In the genomic region with DNA sequence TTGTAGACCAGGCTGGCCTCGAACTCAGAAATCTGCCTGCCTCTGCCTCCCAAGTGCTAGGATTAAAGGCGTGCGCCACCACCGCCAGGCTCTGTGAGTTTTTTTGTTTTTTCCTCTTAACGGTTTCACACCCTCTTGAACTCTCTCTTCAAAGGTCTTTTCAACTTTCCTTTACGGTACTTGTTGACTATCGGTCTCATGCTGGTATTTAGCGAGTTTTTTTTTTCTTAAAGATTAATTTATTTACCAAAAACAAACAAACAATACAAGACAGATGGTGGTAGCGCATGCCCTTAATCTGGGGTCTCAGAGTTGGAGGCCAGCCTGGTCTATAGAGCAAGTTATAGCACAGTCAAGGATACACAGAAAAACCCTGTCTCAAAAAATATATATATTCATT, we compare ENCODE assay signal across 17 mouse cellular contexts. TPM values are rescaled to one million over a fixed set of nuclear protein-coding genes. Genes with fewer than 3 reads are reported as not detected.
DNase-seq lines count a peak whose midpoint lies in the region; ATAC-seq and TF ChIP-seq lines count a peak whose summit lies in the region.
"Had no signal": no experiment of that assay in that cellular context is flagged by ENCODE, and none has a peak within 500 bp of the region (broad histone marks: within the 10 kb centered on the region; RNA-seq: fewer than 3 reads in every experiment).

No protein-coding gene starts in this region.

- no peak overlapping the region for H3K4me3 ChIP-seq in hindbrain, postnatal 0 days (ENCODE audit: low read length)
- no peak overlapping the region for H3K4me3 ChIP-seq in hindbrain, embryonic 12.5 days
- H3K4me3 ChIP-seq in CH12.LX (replicated peaks in 1 of 3; ENCODE audit: low read depth in 2 of 3, low read length in 2 of 3, poor library complexity in 1 of 3), result no peak overlapping the region
- no peak overlapping the region for H3K4me3 ChIP-seq in kidney, embryonic 16.5 days (ENCODE audit: low read length)
- H3K4me3 ChIP-seq: forebrain, embryonic 12.5 days; hindbrain, embryonic 10.5 days; midbrain, embryonic 12.5 days had no signal

- no peak for TF ChIP-seq EP300 in CH12.LX (IDR thresholded peaks at IDR 0.05; ENCODE audit: low read length)

- no peaks in the 10 kb centered on the region for H3K9me3 ChIP-seq in hindbrain, postnatal 0 days (ENCODE audit: low read length)
- no peaks in the 10 kb centered on the region for H3K9me3 ChIP-seq in hindbrain, embryonic 12.5 days (replicated peaks)
- no peaks in the 10 kb centered on the region for H3K9me3 ChIP-seq in CH12.LX (replicated peaks; ENCODE audit: low read length)
- no peaks in the 10 kb centered on the region for H3K9me3 ChIP-seq in kidney, embryonic 16.5 days (ENCODE audit: low read length)
- H3K9me3 ChIP-seq: forebrain, embryonic 12.5 days; midbrain, embryonic 12.5 days had no signal

- no peak for TF ChIP-seq CTCF in hindbrain, postnatal 0 days (IDR thresholded peaks at IDR 0.05; ENCODE audit: low read depth)
- TF ChIP-seq CTCF in CH12.LX (conservative IDR thresholded peaks at IDR 0.05 in 1 of 2, IDR thresholded peaks at IDR 0.05 in 1 of 2; ENCODE audit: low read depth in 2 of 2, low read length in 2 of 2), result no peak

- no peak overlapping the region for H3K9ac ChIP-seq in hindbrain, postnatal 0 days (replicated peaks; ENCODE audit: low read length)
- no peak overlapping the region for H3K9ac ChIP-seq in hindbrain, embryonic 12.5 days
- no peak overlapping the region for H3K9ac ChIP-seq in CH12.LX (ENCODE audit: insufficient read depth, low read depth)
- H3K9ac ChIP-seq in kidney, embryonic 16.5 days (replicated peaks; ENCODE audit: low read length), result no peak overlapping the region
- H3K9ac ChIP-seq: forebrain, embryonic 12.5 days; liver, embryonic 14.5 days; midbrain, embryonic 12.5 days had no signal

- H3K4me2 ChIP-seq in hindbrain, postnatal 0 days (ENCODE audit: low read depth, low read length), result no peak overlapping the region
- no peak overlapping the region for H3K4me2 ChIP-seq in hindbrain, embryonic 12.5 days (replicated peaks)
- H3K4me2 ChIP-seq in CH12.LX (ENCODE audit: insufficient read depth, low read depth, poor library complexity, severe bottlenecking), result no peak overlapping the region
- H3K4me2 ChIP-seq in kidney, embryonic 16.5 days (replicated peaks; ENCODE audit: low read depth, low read length), result no peak overlapping the region
- H3K4me2 ChIP-seq: forebrain, embryonic 12.5 days; midbrain, embryonic 12.5 days had no signal

- dilution Hi-C loops in CH12.LX (cut with MboI; ENCODE audit: extremely low pct_ligation_motif_present, extremely low pct_unique_long_range_greater_than_20kb, low sequenced_read_pairs), result no loop called here

- no peak for TF ChIP-seq RAD21 in CH12.LX (IDR thresholded peaks at IDR 0.05; ENCODE audit: low read depth, low read length)

- no peaks in the 10 kb centered on the region for H3K27me3 ChIP-seq in hindbrain, postnatal 0 days (ENCODE audit: insufficient read depth, low read length)
- H3K27me3 ChIP-seq in hindbrain, embryonic 12.5 days, result no peaks in the 10 kb centered on the region
- peaks cover 10% of the 10 kb centered on the region for H3K27me3 ChIP-seq in CH12.LX (replicated peaks)
- no peaks in the 10 kb centered on the region for H3K27me3 ChIP-seq in kidney, embryonic 16.5 days (ENCODE audit: insufficient read depth, low read length)
- H3K27me3 ChIP-seq: forebrain, embryonic 12.5 days; midbrain, embryonic 12.5 days had no signal

- ATAC-seq in hindbrain, postnatal 0 days, result no peak
- no peak for ATAC-seq in hindbrain, embryonic 12.5 days (ENCODE audit: low FRiP score)
- no peak for ATAC-seq in kidney, embryonic 16.5 days (ENCODE audit: low FRiP score, low TSS enrichment)

- H3K27ac ChIP-seq in hindbrain, postnatal 0 days, result no peak overlapping the region
- no peak overlapping the region for H3K27ac ChIP-seq in hindbrain, embryonic 12.5 days
- H3K27ac ChIP-seq in CH12.LX (ENCODE audit: insufficient read depth, low read depth), result no peak overlapping the region
- H3K27ac ChIP-seq in kidney, embryonic 16.5 days (ENCODE audit: low read length), result no peak overlapping the region
- H3K27ac ChIP-seq: forebrain, embryonic 12.5 days; hindbrain, embryonic 10.5 days; liver, embryonic 14.5 days; midbrain, embryonic 12.5 days had no signal

- WGBS in hindbrain, postnatal 0 days, result 95% methylated on average over 9 of the region's 9 CpGs
- WGBS in hindbrain, embryonic 12.5 days, result 95% methylated on average over 9 of the region's 9 CpGs
- WGBS in kidney, embryonic 16.5 days, result 95% methylated on average over 9 of the region's 9 CpGs

- peak; percentile 28 for DNase-seq in hindbrain, postnatal 0 days (ENCODE audit: low spot score)
- DNase-seq in 416B (ENCODE audit: low read depth), result peak; percentile 59
- DNase-seq in CH12.LX (ENCODE audit: extremely low read depth), result peak; percentile 51
- DNase-seq in induced T-regulatory cell, adult 2 months (ENCODE audit: low read depth), result peak; percentile 58
- DNase-seq in kidney, postnatal 36 days, result no peak
- DNase-seq: adrenal gland, adult 2 months; cerebellum, adult 11 months; cerebellum, postnatal 14 days; kidney, adult 11 months; kidney, postnatal 10 days; lung, postnatal 10 days had no signal

- H3K4me1 ChIP-seq in hindbrain, postnatal 0 days (ENCODE audit: insufficient read depth, low read length), result peaks cover 9% of the 10 kb centered on the region
- peaks cover 30% of the 10 kb centered on the region for H3K4me1 ChIP-seq in hindbrain, embryonic 12.5 days
- peaks cover 14 to 32% of the 10 kb centered on the region in 2 experiments for H3K4me1 ChIP-seq in CH12.LX (ENCODE audit: control insufficient read depth in 1 of 2, insufficient read depth in 2 of 2)
- H3K4me1 ChIP-seq in kidney, embryonic 16.5 days (ENCODE audit: insufficient read depth, low read length), result peaks cover 33% of the 10 kb centered on the region

- in situ Hi-C loops in CH12.LX (cut with MboI; ENCODE audit: low pct_ligation_motif_present, low pct_unique_long_range_greater_than_20kb, low sequenced_read_pairs), result no loop called here

- no peak for TF ChIP-seq POLR2A in CH12.LX (IDR thresholded peaks at IDR 0.05; ENCODE audit: low read depth, low read length)

- H3K36me3 ChIP-seq in hindbrain, postnatal 0 days (ENCODE audit: insufficient read depth, low read length), result no peaks in the 10 kb centered on the region
- peaks cover 6% of the 10 kb centered on the region for H3K36me3 ChIP-seq in hindbrain, embryonic 12.5 days
- H3K36me3 ChIP-seq in CH12.LX (replicated peaks in 1 of 2; ENCODE audit: control insufficient read depth in 1 of 2, insufficient read depth in 1 of 2, low read length in 1 of 2), result no peaks in the 10 kb centered on the region
- peaks cover 10% of the 10 kb centered on the region for H3K36me3 ChIP-seq in kidney, embryonic 16.5 days (ENCODE audit: insufficient read depth, low read length)

- H3K79me2 ChIP-seq in CH12.LX (replicated peaks; ENCODE audit: control insufficient read depth, extremely low read depth, insufficient read depth, poor library complexity, severe bottlenecking), result no peaks in the 10 kb centered on the region

TF ChIP-seq in CH12.LX, 34 proteins besides CTCF, POLR2A, EP300 and RAD21 (continues in another document):
- TF ChIP-seq HCFC1 (IDR thresholded peaks at IDR 0.05; ENCODE audit: low read depth, low read length) (no peak), MEF2A (IDR thresholded peaks at IDR 0.05; ENCODE audit: borderline replicate concordance, low read depth, low read length) (no peak)

RNA-seq across cellular contexts. Expression of a gene that starts 4.3 kb away (rescaled TPM):
- 25.8 and 28.2 TPM in 2 replicates for total RNA-seq in hindbrain, postnatal 0 days (2014; rRNA removed)
- polyA plus RNA-seq in hindbrain, postnatal 0 days (2015; fragmentation: Nextera tagmentation; extraction: Ambion mirVana), result 12.0 and 12.5 TPM in 2 replicates
- polyA plus RNA-seq in hindbrain, embryonic 12.5 days (2016; fragmentation: Nextera tagmentation; extraction: Ambion mirVana), result 34.0 and 34.3 TPM in 2 replicates
- total RNA-seq in CH12.LX (2012; rRNA removed) (2.1 and 2.5 TPM in 2 replicates), CH12.LX (2014; rRNA removed) (0.39 and 0.59 TPM in 2 replicates)
- polyA plus RNA-seq in CH12.LX (2012; ENCODE audit: insufficient read length, low read depth), result 3.2 and 3.3 TPM in 2 replicates
- 43.6 and 53.6 TPM in 2 replicates for polyA plus RNA-seq in kidney, embryonic 16.5 days (2015; fragmentation: Nextera tagmentation; extraction: Ambion mirVana)

RNA-seq across cellular contexts. Expression of a gene that starts 30.6 kb away (rescaled TPM):
- total RNA-seq in hindbrain, postnatal 0 days (2014; rRNA removed), result 7.8 and 9.3 TPM in 2 replicates
- polyA plus RNA-seq in hindbrain, postnatal 0 days (2015; fragmentation: Nextera tagmentation; extraction: Ambion mirVana), result 7.0 and 7.6 TPM in 2 replicates
- 13.1 and 13.8 TPM in 2 replicates for polyA plus RNA-seq in hindbrain, embryonic 12.5 days (2016; fragmentation: Nextera tagmentation; extraction: Ambion mirVana)
- 23.5 and 27.5 TPM in 2 replicates for total RNA-seq in CH12.LX (2012; rRNA removed)
- total RNA-seq in CH12.LX (2014; rRNA removed), result 24.0 and 25.0 TPM in 2 replicates
- 43.3 and 46.6 TPM in 2 replicates for polyA plus RNA-seq in CH12.LX (2012; ENCODE audit: insufficient read length, low read depth)
- polyA plus RNA-seq in kidney, embryonic 16.5 days (2015; fragmentation: Nextera tagmentation; extraction: Ambion mirVana), result 21.8 and 25.5 TPM in 2 replicates

RNA-seq across cellular contexts. Expression of a gene that starts 34.6 kb away (rescaled TPM):
- 25.4 and 88.3 TPM in 2 replicates for total RNA-seq in hindbrain, postnatal 0 days (2014; rRNA removed)
- 135 and 140 TPM in 2 replicates for polyA plus RNA-seq in hindbrain, postnatal 0 days (2015; fragmentation: Nextera tagmentation; extraction: Ambion mirVana)
- polyA plus RNA-seq in hindbrain, embryonic 12.5 days (2016; fragmentation: Nextera tagmentation; extraction: Ambion mirVana), result 112 and 119 TPM in 2 replicates
- total RNA-seq in CH12.LX (2012; rRNA removed) (152 and 158 TPM in 2 replicates), CH12.LX (2014; rRNA removed) (93.3 and 103 TPM in 2 replicates)
- 11.6 and 38.2 TPM in 2 replicates for polyA plus RNA-seq in CH12.LX (2012; ENCODE audit: insufficient read length, low read depth)
- 67.8 and 80.4 TPM in 2 replicates for polyA plus RNA-seq in kidney, embryonic 16.5 days (2015; fragmentation: Nextera tagmentation; extraction: Ambion mirVana)

RNA-seq across cellular contexts. Expression of a gene that starts 48.6 kb away (rescaled TPM):
- total RNA-seq in hindbrain, postnatal 0 days (2014; rRNA removed), result 28.3 and 50.6 TPM in 2 replicates
- 8.7 and 10.6 TPM in 2 replicates for polyA plus RNA-seq in hindbrain, postnatal 0 days (2015; fragmentation: Nextera tagmentation; extraction: Ambion mirVana)
- polyA plus RNA-seq in hindbrain, embryonic 12.5 days (2016; fragmentation: Nextera tagmentation; extraction: Ambion mirVana), result 25.8 and 36.5 TPM in 2 replicates
- 44.6 and 60.3 TPM in 2 replicates for total RNA-seq in CH12.LX (2012; rRNA removed)
- total RNA-seq in CH12.LX (2014; rRNA removed), result 62.7 and 88.8 TPM in 2 replicates
- 71.3 and 77.9 TPM in 2 replicates for polyA plus RNA-seq in CH12.LX (2012; ENCODE audit: insufficient read length, low read depth)
- polyA plus RNA-seq in kidney, embryonic 16.5 days (2015; fragmentation: Nextera tagmentation; extraction: Ambion mirVana), result 18.2 and 19.2 TPM in 2 replicates

RNA-seq across cellular contexts. Expression of a gene that starts 49.5 kb away (rescaled TPM):
- 18.4 and 18.8 TPM in 2 replicates for total RNA-seq in hindbrain, postnatal 0 days (2014; rRNA removed)
- polyA plus RNA-seq in hindbrain, postnatal 0 days (2015; fragmentation: Nextera tagmentation; extraction: Ambion mirVana), result 6.1 and 7.3 TPM in 2 replicates
- 16.3 and 18.0 TPM in 2 replicates for polyA plus RNA-seq in hindbrain, embryonic 12.5 days (2016; fragmentation: Nextera tagmentation; extraction: Ambion mirVana)
- total RNA-seq in CH12.LX (2012; rRNA removed) (1.4 and 2.0 TPM in 2 replicates), CH12.LX (2014; rRNA removed) (2.2 TPM in 2 replicates)
- 4.1 and 5.0 TPM in 2 replicates for polyA plus RNA-seq in CH12.LX (2012; ENCODE audit: insufficient read length, low read depth)
- polyA plus RNA-seq in kidney, embryonic 16.5 days (2015; fragmentation: Nextera tagmentation; extraction: Ambion mirVana), result 26.8 TPM in 2 replicates

Comparison
In these comparisons a context has a peak if more than half of its experiments do, and no peak if none do; other contexts are left out.
1. DNase-seq: peak in hindbrain, postnatal 0 days (single experiment), 416B (single experiment), CH12.LX (single experiment) and induced T-regulatory cell, adult 2 months (single experiment); none in kidney, postnatal 36 days (0 of 2).